Mouse (Mus musculus): ENCODE data around the gene Stxbp5. TPM values are rescaled to one million over a fixed set of nuclear protein-coding genes. Genes with fewer than 3 reads are reported as not detected.

Gene Stxbp5
- total RNA-seq (2014; rRNA removed) (8.4 and 8.5 TPM in 2 replicates), polyA plus RNA-seq (2012; rRNA removed) (5.2 and 6.1 TPM in 2 replicates)

- peak; percentile 52 for DNase-seq (ENCODE audit: extremely low read depth, low read depth, low spot score)
- H3K36me3 ChIP-seq (ENCODE audit: control insufficient read depth, insufficient read depth, low read length): no peaks in the 10 kb centered on the region
- peaks cover 9% of the 10 kb centered on the region for H3K4me1 ChIP-seq (ENCODE audit: control insufficient read depth, insufficient read depth, low read length)
- H3K27ac ChIP-seq (replicated peaks; ENCODE audit: insufficient read depth, low read depth, low read length): peak within 1 kb of the TSS; percentile 81
- TF ChIP-seq POLR2A (IDR thresholded peaks at IDR 0.05; ENCODE audit: extremely low read depth, insufficient read depth, low read length) (peak; percentile 26; the same call in 1 of the 2 replicates), CTCF (IDR thresholded peaks at IDR 0.05; ENCODE audit: low read depth, low read length) (0 out of 2 replicates have a peak, but pooled peaks have one; percentile 1)
- H3K27me3 ChIP-seq (ENCODE audit: control insufficient read depth, insufficient read depth, low read length): no peaks in the 10 kb centered on the region
- H3K4me3 ChIP-seq (ENCODE audit: insufficient read depth, low read depth, low read length): peak within 1 kb of the TSS; percentile 87
- under 1% methylated on average over 47 of the region's 52 CpGs for WGBS
- peak within 1 kb of the TSS; percentile 96 for H3K9ac ChIP-seq (ENCODE audit: low read depth, low read length)
- H3K79me2 ChIP-seq (ENCODE audit: control insufficient read depth, insufficient read depth, low read length): peaks cover 10% of the 10 kb centered on the region
These were observed at the start of gene Stxbp5 for GRCm38 (mm10) chr10:9901071-9901696. TSS of gene Stxbp5 (minus strand) at chr10:9901079.

DNA sequence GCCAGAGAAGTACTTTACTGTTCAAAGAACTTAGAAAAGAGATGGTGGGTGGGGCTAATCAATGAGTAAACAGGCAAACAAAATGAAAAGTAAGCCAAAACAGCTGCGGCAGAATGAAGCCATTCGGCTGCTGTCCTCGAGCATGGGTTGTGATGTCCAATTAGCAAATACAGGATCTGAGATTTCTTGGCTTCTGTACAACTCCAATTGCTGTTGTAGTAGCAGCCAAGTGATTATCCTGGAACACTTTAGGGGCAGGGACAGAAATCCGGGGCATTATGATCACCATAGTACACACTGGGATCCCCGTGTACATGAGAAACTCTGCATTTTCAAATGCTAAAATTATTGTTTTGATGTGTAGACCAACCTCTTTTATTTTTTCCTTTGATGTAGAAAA lies 11.5 kb upstream of the Stxbp5 start:
- TF ChIP-seq POLR2A (IDR thresholded peaks at IDR 0.05; ENCODE audit: extremely low read depth, insufficient read depth, low read length): no peak
- no peak for TF ChIP-seq CTCF (IDR thresholded peaks at IDR 0.05; ENCODE audit: low read depth, low read length)
- WGBS: 61% methylated on average over 5 of the region's 5 CpGs
- H3K9ac ChIP-seq (ENCODE audit: low read depth, low read length): no peak overlapping the region
- H3K4me3 ChIP-seq (ENCODE audit: insufficient read depth, low read depth, low read length): no peak overlapping the region
- H3K27me3 ChIP-seq (ENCODE audit: control insufficient read depth, insufficient read depth, low read length): no peaks in the 10 kb centered on the region
- H3K36me3 ChIP-seq (ENCODE audit: control insufficient read depth, insufficient read depth, low read length): no peaks in the 10 kb centered on the region
- H3K27ac ChIP-seq (replicated peaks; ENCODE audit: insufficient read depth, low read depth, low read length): no peak overlapping the region
- H3K79me2 ChIP-seq (ENCODE audit: control insufficient read depth, insufficient read depth, low read length): no peaks in the 10 kb centered on the region
- no peaks in the 10 kb centered on the region for H3K4me1 ChIP-seq (ENCODE audit: control insufficient read depth, insufficient read depth, low read length)
- no peak for DNase-seq (ENCODE audit: extremely low read depth, low read depth, low spot score)

DNA sequence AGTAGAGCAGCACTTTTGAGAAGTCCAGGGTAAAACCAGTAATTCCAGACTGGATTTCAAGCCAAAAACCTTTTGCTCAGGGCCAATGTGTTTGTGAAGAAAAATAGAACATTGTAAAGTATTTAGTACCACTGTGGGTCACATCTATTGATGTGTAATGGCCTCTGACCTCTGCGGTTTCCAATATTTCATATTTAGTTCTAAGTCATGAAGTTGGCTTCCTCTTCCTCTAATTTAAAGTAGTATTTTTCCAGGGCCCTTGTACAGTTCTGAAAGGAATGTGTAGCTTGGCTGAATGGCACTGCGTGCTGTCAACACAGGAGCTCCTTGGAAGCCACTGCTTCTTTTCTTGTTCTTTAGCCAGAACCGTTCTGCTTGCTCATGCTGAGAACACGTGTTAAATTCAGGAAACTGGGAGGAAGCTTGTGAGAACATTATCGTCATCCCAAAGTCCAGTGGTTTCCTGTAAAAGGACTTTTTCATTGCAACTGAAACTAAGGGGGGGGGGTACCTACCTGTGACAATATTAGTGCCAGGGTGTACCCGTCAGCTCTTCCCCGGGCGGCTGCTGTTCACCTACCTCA lies 7.1 kb upstream of the Stxbp5 start:
- Histone ChIP-seq H3K36me3 (ENCODE audit: control insufficient read depth, insufficient read depth, low read length) (no peaks in the 10 kb centered on the region), H3K27ac (replicated peaks; ENCODE audit: insufficient read depth, low read depth, low read length) (no peak overlapping the region), H3K4me3 (ENCODE audit: insufficient read depth, low read depth, low read length) (no peak overlapping the region), H3K79me2 (ENCODE audit: control insufficient read depth, insufficient read depth, low read length) (no peaks in the 10 kb centered on the region), H3K9ac (ENCODE audit: low read depth, low read length) (no peak overlapping the region), H3K4me1 (ENCODE audit: control insufficient read depth, insufficient read depth, low read length) (no peaks in the 10 kb centered on the region), H3K27me3 (ENCODE audit: control insufficient read depth, insufficient read depth, low read length) (no peaks in the 10 kb centered on the region)
- no peak for TF ChIP-seq POLR2A (IDR thresholded peaks at IDR 0.05; ENCODE audit: extremely low read depth, insufficient read depth, low read length)
- no peak for TF ChIP-seq CTCF (IDR thresholded peaks at IDR 0.05; ENCODE audit: low read depth, low read length)
- 76% methylated on average over 8 of the region's 8 CpGs for WGBS
- peak; percentile 22 for DNase-seq (ENCODE audit: extremely low read depth, low read depth, low spot score)

GRCm38 (mm10) chr10:9907519-9907918 lies 6.6 kb upstream of the Stxbp5 start:
- TF ChIP-seq POLR2A (IDR thresholded peaks at IDR 0.05; ENCODE audit: extremely low read depth, insufficient read depth, low read length) (no peak), CTCF (IDR thresholded peaks at IDR 0.05; ENCODE audit: low read depth, low read length) (no peak)
- Histone ChIP-seq H3K36me3 (ENCODE audit: control insufficient read depth, insufficient read depth, low read length) (no peaks in the 10 kb centered on the region), H3K27me3 (ENCODE audit: control insufficient read depth, insufficient read depth, low read length) (no peaks in the 10 kb centered on the region), H3K4me1 (ENCODE audit: control insufficient read depth, insufficient read depth, low read length) (no peaks in the 10 kb centered on the region), H3K79me2 (ENCODE audit: control insufficient read depth, insufficient read depth, low read length) (no peaks in the 10 kb centered on the region), H3K4me3 (ENCODE audit: insufficient read depth, low read depth, low read length) (no peak overlapping the region), H3K9ac (ENCODE audit: low read depth, low read length) (no peak overlapping the region), H3K27ac (replicated peaks; ENCODE audit: insufficient read depth, low read depth, low read length) (no peak overlapping the region)
- 80% methylated on average over 2 of the region's 2 CpGs for WGBS
- DNase-seq (ENCODE audit: extremely low read depth, low read depth, low spot score): no peak

GRCm38 (mm10) chr10:9906185-9906584 lies 5.3 kb upstream of the Stxbp5 start:
- Histone ChIP-seq H3K9ac (ENCODE audit: low read depth, low read length) (no peak overlapping the region), H3K36me3 (ENCODE audit: control insufficient read depth, insufficient read depth, low read length) (no peaks in the 10 kb centered on the region), H3K27me3 (ENCODE audit: control insufficient read depth, insufficient read depth, low read length) (no peaks in the 10 kb centered on the region), H3K4me3 (ENCODE audit: insufficient read depth, low read depth, low read length) (no peak overlapping the region), H3K79me2 (ENCODE audit: control insufficient read depth, insufficient read depth, low read length) (no peaks in the 10 kb centered on the region), H3K27ac (replicated peaks; ENCODE audit: insufficient read depth, low read depth, low read length) (no peak overlapping the region), H3K4me1 (ENCODE audit: control insufficient read depth, insufficient read depth, low read length) (peaks cover 3% of the 10 kb centered on the region; the same call in 1 of the 2 replicates)
- TF ChIP-seq POLR2A (IDR thresholded peaks at IDR 0.05; ENCODE audit: extremely low read depth, insufficient read depth, low read length) (no peak), CTCF (IDR thresholded peaks at IDR 0.05; ENCODE audit: low read depth, low read length) (no peak)
- no peak for DNase-seq (ENCODE audit: extremely low read depth, low read depth, low spot score)
- WGBS: 79% methylated on average over 3 of the region's 3 CpGs
